In the genomic region with DNA sequence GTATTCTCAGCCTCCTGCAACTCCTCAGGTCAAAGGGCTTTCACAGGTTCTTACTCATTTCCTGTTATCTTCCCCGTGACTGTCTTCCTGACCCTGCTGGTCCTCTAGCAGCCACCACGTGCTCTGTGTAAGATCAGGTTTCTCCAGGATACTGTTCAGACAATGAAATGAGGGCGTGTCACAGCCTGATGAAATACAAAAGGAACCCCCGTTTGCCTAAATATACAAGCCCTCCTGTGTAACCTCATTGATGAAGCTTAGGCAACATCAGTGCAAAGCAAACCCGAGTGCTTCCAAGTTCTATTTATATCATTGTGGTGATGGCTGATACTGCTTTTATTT, we compare ENCODE assay signal across 9 mouse cellular contexts. TPM values are rescaled to one million over a fixed set of nuclear protein-coding genes. Genes with fewer than 3 reads are reported as not detected.
A peak's percentile ranks its signal among the peaks of the same experiment; 100 is the strongest.
DNase-seq lines count a peak whose midpoint lies in the region; ATAC-seq and TF ChIP-seq lines count a peak whose summit lies in the region.
"Had no signal": no experiment of that assay in that cellular context is flagged by ENCODE, and none has a peak within 500 bp of the region (broad histone marks: within the 10 kb centered on the region; RNA-seq: fewer than 3 reads in every experiment).

No protein-coding gene starts in this region.

- 27% methylated on average over 5 of the region's 5 CpGs for WGBS in kidney, embryonic 14.5 days
- 15% methylated on average over 5 of the region's 5 CpGs for WGBS in intestine, embryonic 16.5 days

- no peak for TF ChIP-seq CTCF in ES-Bruce4 (IDR thresholded peaks at IDR 0.05; ENCODE audit: low read depth, low read length)

- H3K9me3 ChIP-seq in kidney, embryonic 14.5 days (ENCODE audit: control insufficient read depth, low read length): no peaks in the 10 kb centered on the region
- no peaks in the 10 kb centered on the region for H3K9me3 ChIP-seq in ES-Bruce4 (replicated peaks; ENCODE audit: control insufficient read depth, insufficient read depth, low read length, poor library complexity, severe bottlenecking)
- no peaks in the 10 kb centered on the region for H3K9me3 ChIP-seq in intestine, embryonic 16.5 days (ENCODE audit: control insufficient read depth, low read length)
- H3K9me3 ChIP-seq: limb, embryonic 12.5 days; neural tube, embryonic 15.5 days had no signal

- peak; percentile 68; the same call in 1 of the 2 replicates for ATAC-seq in kidney, embryonic 14.5 days (ENCODE audit: low FRiP score, low TSS enrichment)
- ATAC-seq in intestine, embryonic 16.5 days: peak; percentile 79

- no peak overlapping the region for H3K9ac ChIP-seq in kidney, embryonic 14.5 days (ENCODE audit: low read depth, low read length)
- no peak overlapping the region for H3K9ac ChIP-seq in ES-Bruce4 (ENCODE audit: low read depth, poor library complexity, severe bottlenecking)
- no peak overlapping the region for H3K9ac ChIP-seq in intestine, embryonic 16.5 days (ENCODE audit: low read depth, low read length)
- H3K9ac ChIP-seq: limb, embryonic 12.5 days; neural tube, embryonic 15.5 days had no signal

- H3K4me2 ChIP-seq in kidney, embryonic 14.5 days (replicated peaks; ENCODE audit: low read depth, low read length): no peak overlapping the region
- no peak overlapping the region for H3K4me2 ChIP-seq in intestine, embryonic 16.5 days (ENCODE audit: low read depth, low read length)

- no peak for TF ChIP-seq POLR2A in ES-Bruce4 (IDR thresholded peaks at IDR 0.05; ENCODE audit: insufficient read depth, low read length)

- peak; percentile 92 for TF ChIP-seq EP300 in ES-Bruce4 (IDR thresholded peaks at IDR 0.05; ENCODE audit: insufficient read depth, low read depth, low read length)

- no peak overlapping the region for H3K4me3 ChIP-seq in kidney, embryonic 14.5 days (ENCODE audit: low read length)
- H3K4me3 ChIP-seq in ES-Bruce4 (ENCODE audit: low read depth, low read length): no peak overlapping the region
- H3K4me3 ChIP-seq in intestine, embryonic 16.5 days (ENCODE audit: low read length): no peak overlapping the region
- H3K4me3 ChIP-seq: limb, embryonic 12.5 days; neural tube, embryonic 15.5 days had no signal

- no peaks in the 10 kb centered on the region for H3K36me3 ChIP-seq in kidney, embryonic 14.5 days (ENCODE audit: control insufficient read depth, insufficient read depth, low read length)
- H3K36me3 ChIP-seq in ES-Bruce4 (ENCODE audit: control insufficient read depth, insufficient read depth, low read length, poor library complexity, severe bottlenecking): no peaks in the 10 kb centered on the region
- H3K36me3 ChIP-seq in intestine, embryonic 16.5 days (ENCODE audit: control insufficient read depth, insufficient read depth, low read length): no peaks in the 10 kb centered on the region
- H3K36me3 ChIP-seq: limb, embryonic 12.5 days; neural tube, embryonic 15.5 days had no signal

- no peaks in the 10 kb centered on the region for H3K4me1 ChIP-seq in kidney, embryonic 14.5 days (ENCODE audit: control insufficient read depth, insufficient read depth, low read length)
- H3K4me1 ChIP-seq in ES-Bruce4 (ENCODE audit: control insufficient read depth, insufficient read depth, low read length): no peaks in the 10 kb centered on the region
- no peaks in the 10 kb centered on the region for H3K4me1 ChIP-seq in intestine, embryonic 16.5 days (ENCODE audit: control insufficient read depth, insufficient read depth, low read length)
- H3K4me1 ChIP-seq: limb, embryonic 12.5 days; neural tube, embryonic 15.5 days had no signal

- H3K27ac ChIP-seq in kidney, embryonic 14.5 days (ENCODE audit: low read depth, low read length): no peak overlapping the region
- H3K27ac ChIP-seq in ES-Bruce4 (ENCODE audit: insufficient read depth, low read length): peak overlapping the region; percentile 94
- H3K27ac ChIP-seq in intestine, embryonic 16.5 days (ENCODE audit: low read length): no peak overlapping the region
- H3K27ac ChIP-seq: limb, embryonic 12.5 days; neural tube, embryonic 15.5 days had no signal

- DNase-seq in kidney, postnatal 25 days: no peak
- peak; percentile 83 for DNase-seq in ZHBTc4 (ENCODE audit: low read depth, low spot score)
- no peak for DNase-seq in adrenal gland, postnatal 25 days
- no peak for DNase-seq in right cerebral cortex, adult 18-20 months

- no peaks in the 10 kb centered on the region for H3K27me3 ChIP-seq in kidney, embryonic 14.5 days (ENCODE audit: control insufficient read depth, insufficient read depth, low read length)
- no peaks in the 10 kb centered on the region for H3K27me3 ChIP-seq in ES-Bruce4 (ENCODE audit: control insufficient read depth, insufficient read depth, low read length, poor library complexity, severe bottlenecking)
- H3K27me3 ChIP-seq in intestine, embryonic 16.5 days (replicated peaks; ENCODE audit: control insufficient read depth, insufficient read depth, low read length): no peaks in the 10 kb centered on the region
- H3K27me3 ChIP-seq: limb, embryonic 12.5 days; neural tube, embryonic 15.5 days had no signal

RNA-seq across cellular contexts. Expression of a gene that starts 53.9 kb away (rescaled TPM):
- 0.41 and 0.61 TPM in 2 replicates for polyA plus RNA-seq in kidney, embryonic 14.5 days (2014; fragmentation: Nextera tagmentation; extraction: Ambion mirVana)
- 7.1 and 8.4 TPM in 2 replicates for polyA plus RNA-seq in ES-Bruce4 (2011; ENCODE audit: insufficient read depth, insufficient read length, low read depth, missing spikeins)
- polyA plus RNA-seq in intestine, embryonic 16.5 days (2015; fragmentation: Nextera tagmentation; extraction: Ambion mirVana): 0.28 and 0.34 TPM in 2 replicates
- 20.9 and 26.4 TPM in 2 replicates for total RNA-seq in adrenal gland, postnatal 25 days (2021)
